Mouse (Mus musculus) left cerebral cortex, adult 8-10 months (tissue): Measurements from ENCODE around the gene Cntrl. TPM values are rescaled to one million over a fixed set of nuclear protein-coding genes. Genes with fewer than 3 reads are reported as not detected.

Experiments
- DNase-seq, 2 experiments: peaks; one replicate each; pipeline ENCODE4 v3.0.0; 2022; ENCODE audit warnings: low spot score in 2 of 2
- total RNA-seq, 4 experiments: library from RNA; stranded (reverse); gene quantifications; 2 replicates each; pipeline ENCODE4 v1.2.4; 2022

The Cntrl gene
- total RNA-seq, 4 experiments from 2014 or later, result 8.6 to 11.0 (median 10.8) TPM

GRCm38 (mm10) chr2:35173666-35174065 is 64.4 kb downstream of the Cntrl start:
- DNase-seq, result no peak

GRCm38 (mm10) chr2:35174100-35174499 is 64.8 kb downstream of the Cntrl start:
- no peak for DNase-seq

- DNase-seq, result no peak
Observed at GRCm38 (mm10) chr2:35175281-35176065, 66.2 kb downstream of the Cntrl start.

GRCm38 (mm10) chr2:35178153-35178552 is 68.9 kb downstream of the Cntrl start:
- DNase-seq, result no peak

- no peak for DNase-seq
Observed at GRCm38 (mm10) chr2:35183115-35183673, 73.9 kb downstream of the Cntrl start.

- DNase-seq, result no peak
Observed at GRCm38 (mm10) chr2:35188929-35189328, 79.6 kb downstream of the Cntrl start.

- no peak for DNase-seq
Observed at GRCm38 (mm10) chr2:35193976-35194375, 84.7 kb downstream of the Cntrl start.

- DNase-seq, result no peak
Observed at GRCm38 (mm10) chr2:35195626-35196544, 86.6 kb downstream of the Cntrl start.

- no peak for DNase-seq
Observed at GRCm38 (mm10) chr2:35199541-35199940, 90.2 kb downstream of the Cntrl start.

- DNase-seq, result peak in 1 of 2 experiments; percentile 36
Observed at GRCm38 (mm10) chr2:35199971-35200897, 90.9 kb downstream of the Cntrl start.

- DNase-seq, result peak; percentile 98 to 99
Observed at GRCm38 (mm10) chr2:35200898-35201668, 91.8 kb downstream of the Cntrl start, which contains the start of gene Rab14. Gene Rab14 (minus strand): TSS chr2:35201120.

GRCm38 (mm10) chr2:35203729-35204128 is 94.4 kb downstream of the Cntrl start:
- DNase-seq, result no peak

GRCm38 (mm10) chr2:35206761-35207160 is 97.5 kb downstream of the Cntrl start:
- DNase-seq, result no peak

GRCm38 (mm10) chr2:35208054-35208453 is 98.8 kb downstream of the Cntrl start:
- no peak for DNase-seq

- DNase-seq, result no peak
Observed at GRCm38 (mm10) chr2:35208931-35209665, 99.8 kb downstream of the Cntrl start.

GRCm38 (mm10) chr2:35211681-35212080 is 102.4 kb downstream of the Cntrl start:
- DNase-seq, result no peak

GRCm38 (mm10) chr2:35213345-35213910 is 104.1 kb downstream of the Cntrl start:
- no peak for DNase-seq

- DNase-seq, result peak; percentile 65 to 82
Observed at GRCm38 (mm10) chr2:35214881-35215358, 105.6 kb downstream of the Cntrl start.

- peak in 1 of 2 experiments; percentile 13 for DNase-seq
Observed at GRCm38 (mm10) chr2:35215363-35215762, 106.1 kb downstream of the Cntrl start.
